Mouse (Mus musculus): ENCODE data around the gene Jph2. TPM values are rescaled to one million over a fixed set of nuclear protein-coding genes. Genes with fewer than 3 reads are reported as not detected.

The Jph2 gene
- total and polyA plus RNA-seq, 3 experiments = 0.04 to 0.19 TPM; not detected in 1

GRCm38 (mm10) chr2:163347517-163348184 is 50.1 kb downstream of the Jph2 start:
- no peaks in the 10 kb centered on the region for H3K9me3 ChIP-seq (replicated peaks; ENCODE audit: insufficient read depth, low read length)
- DNase-seq (ENCODE audit: low read depth, low spot score) = no peak
- H3K27me3 ChIP-seq (ENCODE audit: control insufficient read depth in 1 of 2, insufficient read depth in 2 of 2, low read length in 2 of 2) = no peaks in the 10 kb centered on the region
- H3K36me3 ChIP-seq (ENCODE audit: control insufficient read depth in 1 of 2, insufficient read depth in 2 of 2, low read length in 2 of 2) = peaks cover 0 to 5% of the 10 kb centered on the region in 2 experiments; a peak in 2 of 4 replicates
- H3K27ac ChIP-seq (ENCODE audit: control insufficient read depth, low read depth, low read length) = no peak overlapping the region
- TF ChIP-seq E2F4 (IDR thresholded peaks at IDR 0.05; ENCODE audit: borderline replicate concordance, low read depth, low read length) (no peak), POLR2A (IDR thresholded peaks at IDR 0.05; ENCODE audit: control insufficient read depth in 1 of 2, insufficient read depth in 1 of 2, low read depth in 1 of 2, low read length in 2 of 2, poor library complexity in 1 of 2) (no peak), SMC3 (IDR thresholded peaks at IDR 0.05; ENCODE audit: low read depth, low read length) (no peak), POLR2AphosphoS2 (IDR thresholded peaks at IDR 0.05; ENCODE audit: low read length) (no peak)
- no peak overlapping the region for H3K9ac ChIP-seq (ENCODE audit: control insufficient read depth, low read depth, low read length, poor library complexity, severe bottlenecking)
- no peak overlapping the region for H3K4me3 ChIP-seq (ENCODE audit: control insufficient read depth in 1 of 2, insufficient read depth in 1 of 2, low read depth in 2 of 2, low read length in 2 of 2)
- peaks cover 2% of the 10 kb centered on the region; the same call in 1 of the 2 replicates for H3K79me2 ChIP-seq (ENCODE audit: control insufficient read depth, insufficient read depth, low read length, poor library complexity)
- H3K4me1 ChIP-seq (ENCODE audit: control insufficient read depth in 1 of 2, insufficient read depth in 2 of 2, low read length in 2 of 2) = peaks cover 2 to 5% of the 10 kb centered on the region in 2 experiments; a peak in 1 of 4 replicates

GRCm38 (mm10) chr2:163346497-163346896 is 51.3 kb downstream of the Jph2 start:
- Histone ChIP-seq H3K4me1 (ENCODE audit: control insufficient read depth in 1 of 2, insufficient read depth in 2 of 2, low read length in 2 of 2) (peaks cover 2 to 5% of the 10 kb centered on the region in 2 experiments; a peak in 1 of 4 replicates), H3K9ac (ENCODE audit: control insufficient read depth, low read depth, low read length, poor library complexity, severe bottlenecking) (peak overlapping the region; percentile 88), H3K79me2 (ENCODE audit: control insufficient read depth, insufficient read depth, low read length, poor library complexity) (peaks cover 2% of the 10 kb centered on the region; the same call in 1 of the 2 replicates), H3K27me3 (ENCODE audit: control insufficient read depth in 1 of 2, insufficient read depth in 2 of 2, low read length in 2 of 2) (no peaks in the 10 kb centered on the region), H3K36me3 (ENCODE audit: control insufficient read depth in 1 of 2, insufficient read depth in 2 of 2, low read length in 2 of 2) (peaks cover 0 to 5% of the 10 kb centered on the region in 2 experiments; a peak in 2 of 4 replicates), H3K4me3 (ENCODE audit: control insufficient read depth in 1 of 2, insufficient read depth in 1 of 2, low read depth in 2 of 2, low read length in 2 of 2) (peak overlapping the region; percentile 75 to 88), H3K9me3 (replicated peaks; ENCODE audit: insufficient read depth, low read length) (no peaks in the 10 kb centered on the region), H3K27ac (ENCODE audit: control insufficient read depth, low read depth, low read length) (peak overlapping the region; percentile 88)
- DNase-seq (ENCODE audit: low read depth, low spot score) = peak; percentile 84
- TF ChIP-seq POLR2AphosphoS2 (IDR thresholded peaks at IDR 0.05; ENCODE audit: low read length) = peak; percentile 51; the same call in 1 of the 2 replicates
- TF ChIP-seq ZKSCAN1 (IDR thresholded peaks at IDR 0.05; ENCODE audit: low read depth, low read length) = no peak
- no peak for TF ChIP-seq CHD2 (IDR thresholded peaks at IDR 0.05; ENCODE audit: low read length)
- no peak for TF ChIP-seq E2F4 (IDR thresholded peaks at IDR 0.05; ENCODE audit: borderline replicate concordance, low read depth, low read length)
- TF ChIP-seq TCF12 (IDR thresholded peaks at IDR 0.05; ENCODE audit: low read depth, low read length) = 0 out of 2 replicates have a peak, but pooled peaks have one; percentile 18
- no peak for TF ChIP-seq TAL1 (IDR thresholded peaks at IDR 0.05; ENCODE audit: low read length)
- no peak for TF ChIP-seq ZC3H11A (IDR thresholded peaks at IDR 0.05; ENCODE audit: low read depth, low read length)
- TF ChIP-seq RAD21 (IDR thresholded peaks at IDR 0.05; ENCODE audit: low read depth, low read length) = no peak
- 0 out of 2 replicates have a peak, but pooled peaks have one; percentile 33 for TF ChIP-seq ZMIZ1 (IDR thresholded peaks at IDR 0.05; ENCODE audit: low read depth, low read length)
- peak; percentile 31; the same call in 1 of the 2 replicates for TF ChIP-seq MAX (IDR thresholded peaks at IDR 0.05; ENCODE audit: low read length)
- TF ChIP-seq MXI1 (IDR thresholded peaks at IDR 0.05; ENCODE audit: low read depth, low read length) = 0 out of 2 replicates have a peak, but pooled peaks have one; percentile 22
- TF ChIP-seq ELF1 (IDR thresholded peaks at IDR 0.05; ENCODE audit: low read depth, low read length) = peak; percentile 83
- peak; percentile 61; the same call in 1 of the 2 replicates for TF ChIP-seq TBP (IDR thresholded peaks at IDR 0.05; ENCODE audit: low read depth, low read length)
- peak; percentile 77 for TF ChIP-seq NRF1 (IDR thresholded peaks at IDR 0.05; ENCODE audit: insufficient read depth, low read depth, low read length, poor library complexity, severe bottlenecking)
- no peak for TF ChIP-seq MEF2A (IDR thresholded peaks at IDR 0.05; ENCODE audit: extremely low read depth, insufficient replicate concordance, low read depth, low read length, poor library complexity, severe bottlenecking)
- TF ChIP-seq USF1 (IDR thresholded peaks at IDR 0.05; ENCODE audit: low read depth, low read length) = no peak
- TF ChIP-seq MYC (IDR thresholded peaks at IDR 0.05; ENCODE audit: low read depth, low read length) = no peak
- TF ChIP-seq KAT2A (conservative IDR thresholded peaks at IDR 0.05; ENCODE audit: low read depth, low read length) = peak; percentile 24; the same call in 1 of the 2 replicates
- TF ChIP-seq USF2 (IDR thresholded peaks at IDR 0.05; ENCODE audit: borderline replicate concordance in 1 of 2, insufficient read depth in 1 of 2, low read depth in 1 of 2, low read length in 2 of 2) = no peak
- TF ChIP-seq SMC3 (IDR thresholded peaks at IDR 0.05; ENCODE audit: low read depth, low read length) = no peak
- TF ChIP-seq MYB (IDR thresholded peaks at IDR 0.05; ENCODE audit: low read depth, low read length) = no peak
- TF ChIP-seq UBTF (IDR thresholded peaks at IDR 0.05; ENCODE audit: borderline replicate concordance, insufficient read depth, low read depth, low read length) = no peak
- no peak for TF ChIP-seq MAZ (IDR thresholded peaks at IDR 0.05; ENCODE audit: low read depth, low read length)
- no peak for TF ChIP-seq MAFK (IDR thresholded peaks at IDR 0.05; ENCODE audit: borderline replicate concordance, low read depth, low read length)
- TF ChIP-seq CHD1 (IDR thresholded peaks at IDR 0.05; ENCODE audit: low read depth, low read length) = no peak
- peak; percentile 35 to 75; a peak in 2 of 4 replicates for TF ChIP-seq POLR2A (IDR thresholded peaks at IDR 0.05; ENCODE audit: control insufficient read depth in 1 of 2, insufficient read depth in 1 of 2, low read depth in 1 of 2, low read length in 2 of 2, poor library complexity in 1 of 2)
- TF ChIP-seq EP300 (IDR thresholded peaks at IDR 0.05; ENCODE audit: low read depth in 1 of 2, low read length in 2 of 2) = no peak
- no peak for TF ChIP-seq CTCF (IDR thresholded peaks at IDR 0.05 in 2 of 3, conservative IDR thresholded peaks at IDR 0.05 in 1 of 3; ENCODE audit: control insufficient read depth in 1 of 3, insufficient read depth in 1 of 3, low read depth in 2 of 3, low read length in 3 of 3, poor library complexity in 1 of 3, severe bottlenecking in 1 of 3)
